Mouse (Mus musculus): ENCODE results near the gene Hinfp.

DNA sequence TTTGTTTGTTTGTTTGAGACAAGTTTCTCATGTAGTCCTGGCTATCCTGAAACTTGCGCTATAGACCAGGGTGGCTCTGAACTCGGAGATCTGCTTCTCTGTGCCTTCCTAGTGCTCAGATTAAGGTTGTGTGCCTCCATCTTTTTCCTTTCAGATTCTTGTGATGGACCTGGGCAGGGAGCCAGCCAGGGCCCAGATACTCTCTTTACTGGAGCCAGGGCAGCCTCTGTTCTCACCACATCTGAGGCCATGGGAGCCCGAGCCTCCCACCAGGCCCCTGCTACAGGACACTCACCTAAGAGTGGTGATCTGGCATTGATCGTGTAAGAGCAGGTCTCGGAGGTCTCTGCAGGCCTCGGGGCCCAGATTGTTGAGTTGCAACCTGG is 50.3 kb downstream of the Hinfp start:
- TF ChIP-seq CTCF (IDR thresholded peaks at IDR 0.05) (no peak), EP300 (IDR thresholded peaks at IDR 0.05) (no peak)

Measured in lung, postnatal 0 days (tissue).